Mouse (Mus musculus) kidney, adult 18-20 months (tissue): ENCODE measurements around the gene Senp1.

Experiments used
- DNase-seq: peaks from one replicate; pipeline ENCODE4 v3.0.0; 2021

Gene Senp1

GRCm38 (mm10) chr15:97999991-98000390 is 93.6 kb downstream of the Senp1 start:
- no peak for DNase-seq

GRCm38 (mm10) chr15:97999546-97999945 is 94.0 kb downstream of the Senp1 start:
- no peak for DNase-seq

GRCm38 (mm10) chr15:97996716-97997256 is 96.8 kb downstream of the Senp1 start:
- DNase-seq: no peak

- DNase-seq: peak; percentile 76
Measured at GRCm38 (mm10) chr15:97992712-97993286, 100.7 kb downstream of the Senp1 start.

GRCm38 (mm10) chr15:97992027-97992711 is 101.4 kb downstream of the Senp1 start:
- no peak for DNase-seq

- DNase-seq: no peak
Measured at GRCm38 (mm10) chr15:97991285-97991895, 102.2 kb downstream of the Senp1 start.

GRCm38 (mm10) chr15:97990721-97991120 is 102.8 kb downstream of the Senp1 start:
- no peak for DNase-seq

GRCm38 (mm10) chr15:97990124-97990523 is 103.4 kb downstream of the Senp1 start:
- DNase-seq: no peak

GRCm38 (mm10) chr15:97989544-97989943 is 104.0 kb downstream of the Senp1 start:
- no peak for DNase-seq
